Mouse (Mus musculus) forebrain, embryonic 15.5 days (tissue): ENCODE data around the gene Primpol. TPM values are rescaled to one million over a fixed set of nuclear protein-coding genes. Genes with fewer than 3 reads are reported as not detected.

Experiments
- ATAC-seq: fragments of 200-750 bp; cut with Nextera tagmentation; replicated peaks from 2 replicates; pipeline ENCODE4 v1.8.0; 2017; ENCODE audit warnings: mild to moderate bottlenecking, moderate TSS enrichment, moderate library complexity
- H3K27ac ChIP-seq: fragments of 300-500 bp; sonication (generic); replicated peaks from 2 replicates; pipeline ENCODE4 v1.5.1; 2015; ENCODE audit warnings: mild to moderate bottlenecking, inconsistent platforms
- H3K27me3 ChIP-seq: fragments of 300-500 bp; sonication (generic); 2 replicates; pipeline ENCODE4 v1.6.1; 2015; ENCODE audit warnings: inconsistent platforms
- H3K36me3 ChIP-seq: fragments of 300-500 bp; sonication (generic); 2 replicates; pipeline ENCODE4 v1.6.1; 2015; ENCODE audit warnings: mild to moderate bottlenecking, inconsistent platforms
- H3K4me1 ChIP-seq: fragments of 300-500 bp; sonication (generic); 2 replicates; pipeline ENCODE4 v1.6.1; 2015; ENCODE audit warnings: inconsistent platforms
- H3K4me2 ChIP-seq: fragments of 300-500 bp; sonication (generic); replicated peaks from 2 replicates; pipeline ENCODE4 v1.6.1; 2015; ENCODE audit warnings: mild to moderate bottlenecking, inconsistent platforms
- H3K4me3 ChIP-seq: fragments of 300-500 bp; sonication (generic); 2 replicates; pipeline ENCODE4 v1.5.1; 2015; ENCODE audit warnings: mild to moderate bottlenecking, inconsistent platforms
- H3K9ac ChIP-seq: fragments of 300-500 bp; sonication (generic); replicated peaks from 2 replicates; pipeline ENCODE4 v1.6.1; 2015; ENCODE audit warnings: mild to moderate bottlenecking, inconsistent platforms
- H3K9me3 ChIP-seq: fragments of 300-500 bp; sonication (generic); 2 replicates; pipeline ENCODE4 v1.6.1; 2016; ENCODE audit warnings: inconsistent platforms
- WGBS: fragments of 180-500 bp; shearing (Covaris S2); methylation state at CpG from one replicate; pipeline ENCODE4 v1.1.7; 2015; ENCODE audit warnings: mixed read lengths; 5-methylcytosine and 5-hydroxymethylcytosine counted together
- polyA plus RNA-seq: library from polyadenylated mRNA; unstranded; fragments of >200 nt; fragmentation: Nextera tagmentation; extraction: Ambion mirVana; gene quantifications from 2 replicates; pipeline ENCODE4 v1.2.1, GENCODE M21; 2015

The Primpol gene
- polyA plus RNA-seq, 1 experiment from 2014 or later, result 9.0 TPM

GRCm38 (mm10) chr8:46625166-46625565 lies 8.2 kb upstream of the Primpol start:
- WGBS, result 67% methylated on average over 1 of the region's 1 CpGs
- Histone ChIP-seq H3K27me3 (no peaks in the 10 kb centered on the region), H3K9me3 (no peaks in the 10 kb centered on the region), H3K4me3 (no peak overlapping the region), H3K36me3 (peaks cover 6% of the 10 kb centered on the region), H3K4me2 (no peak overlapping the region), H3K27ac (no peak overlapping the region), H3K9ac (no peak overlapping the region), H3K4me1 (peaks cover 9% of the 10 kb centered on the region)
- no peak for ATAC-seq

GRCm38 (mm10) chr8:46622446-46623270 lies 5.6 kb upstream of the Primpol start:
- WGBS, result 80% methylated on average over 9 of the region's 9 CpGs
- H3K9ac ChIP-seq, result no peak overlapping the region
- no peak for ATAC-seq

DNA sequence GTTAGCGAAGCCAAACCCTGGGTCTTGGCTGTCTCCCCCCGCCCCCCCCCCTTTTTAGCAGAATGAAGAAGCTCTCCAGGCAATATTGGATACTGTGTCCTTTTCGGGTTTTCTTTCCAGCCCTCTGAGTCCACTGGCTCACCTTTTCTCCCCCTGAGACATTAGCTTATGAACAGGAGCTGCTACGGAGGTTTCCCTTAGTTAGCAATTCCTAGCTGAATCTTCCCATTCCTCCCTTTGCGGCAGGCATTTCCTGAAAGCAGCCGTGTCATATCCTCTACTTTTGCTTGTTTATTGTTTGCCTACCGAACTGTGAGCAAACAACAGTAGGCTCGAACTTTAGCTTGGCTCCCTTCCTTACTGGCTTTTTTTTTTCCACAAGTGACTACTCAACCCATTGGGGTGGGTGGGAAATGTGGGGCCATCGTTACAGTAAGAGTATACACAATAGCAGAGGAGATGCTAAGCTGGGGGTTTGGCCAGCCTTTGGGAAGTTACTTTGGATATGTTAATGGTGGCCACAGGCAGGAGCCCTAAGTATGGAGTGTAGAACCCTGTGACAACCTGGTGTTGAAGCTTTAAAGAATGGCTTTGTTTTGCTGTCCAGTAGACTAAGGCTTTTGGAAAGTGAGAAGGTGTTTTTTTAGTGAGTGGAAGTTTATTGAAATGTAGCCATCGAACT lies 1.8 kb upstream of the Primpol start:
- Histone ChIP-seq H3K36me3 (no peaks in the 10 kb centered on the region), H3K9ac (peak overlapping the region; percentile 99), H3K4me1 (peaks cover 33% of the 10 kb centered on the region), H3K27me3 (no peaks in the 10 kb centered on the region), H3K9me3 (no peaks in the 10 kb centered on the region), H3K4me3 (peak overlapping the region; percentile 97), H3K4me2 (peak overlapping the region; percentile 75), H3K27ac (no peak overlapping the region)
- WGBS, result 1% methylated on average over 10 of the region's 10 CpGs
- ATAC-seq, result no peak

More at GRCm38 (mm10) chr8:46622446-46623270, 5.6 kb upstream of the Primpol start:
- Histone ChIP-seq H3K36me3 (no peaks in the 10 kb centered on the region), H3K4me3 (no peak overlapping the region), H3K27me3 (no peaks in the 10 kb centered on the region), H3K9me3 (no peaks in the 10 kb centered on the region), H3K4me1 (peaks cover 24% of the 10 kb centered on the region), H3K27ac (no peak overlapping the region), H3K4me2 (no peak overlapping the region)

DNA sequence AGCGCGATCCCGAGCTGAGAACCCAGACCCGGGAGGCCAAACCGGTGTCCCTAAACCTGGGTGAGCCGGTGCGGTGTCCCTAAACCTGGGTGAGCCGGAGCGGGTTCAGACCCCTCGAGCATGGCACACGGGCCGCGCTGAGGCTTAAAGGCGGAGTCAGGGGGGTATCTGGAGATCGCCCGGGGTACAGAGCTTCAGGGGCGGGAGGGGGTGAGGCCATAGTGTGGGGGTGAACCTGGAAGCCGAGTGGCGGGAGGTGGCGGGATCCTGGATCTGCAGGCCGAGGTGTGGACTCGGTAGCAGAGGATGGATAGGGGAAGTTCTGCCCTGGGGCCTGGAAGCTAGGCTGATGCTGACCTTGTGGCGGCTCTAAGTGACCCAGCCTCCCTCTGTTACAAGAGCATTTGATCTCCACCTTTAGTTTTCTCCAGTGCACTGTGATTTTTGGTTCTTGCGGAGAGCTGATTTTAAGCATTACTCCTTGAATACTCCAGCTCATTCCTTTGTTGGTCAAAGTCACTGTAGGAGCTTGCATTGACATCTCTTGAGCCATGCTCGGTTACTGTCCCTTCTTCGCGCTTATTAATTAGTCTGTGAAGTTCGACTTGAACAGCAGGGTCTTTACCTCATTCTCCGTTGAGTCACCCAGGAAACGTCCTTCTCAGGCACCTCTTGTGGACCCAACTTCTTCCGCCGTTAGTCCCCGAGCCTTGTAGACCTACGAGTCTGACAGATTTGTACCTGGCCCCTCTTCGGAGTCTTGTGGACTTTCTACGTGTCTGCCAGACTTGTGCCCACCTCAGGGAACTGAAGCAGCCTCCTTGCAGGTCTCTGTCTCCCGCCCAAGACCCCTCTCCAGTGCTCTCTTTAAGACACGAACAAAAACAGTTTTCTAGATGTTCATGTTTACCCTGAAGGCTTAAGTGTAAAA lies 943 bp upstream of the Primpol start:
- Histone ChIP-seq H3K4me1 (peaks cover 39% of the 10 kb centered on the region), H3K4me2 (peak overlapping the region; percentile 75), H3K9me3 (no peaks in the 10 kb centered on the region), H3K36me3 (no peaks in the 10 kb centered on the region), H3K27ac (peak overlapping the region; percentile 98), H3K27me3 (no peaks in the 10 kb centered on the region), H3K4me3 (peak overlapping the region; percentile 97), H3K9ac (peak overlapping the region; percentile 99)
- ATAC-seq, result no peak; the same call in 1 of the 2 replicates
- under 1% methylated on average over 38 of the region's 38 CpGs for WGBS

GRCm38 (mm10) chr8:46615936-46616335 lies 1.1 kb downstream of the Primpol start:
- H3K4me3 ChIP-seq, result peak overlapping the region; percentile 97; the same call in 1 of the 2 replicates
- H3K27ac ChIP-seq, result no peak overlapping the region
- ATAC-seq, result no peak
- H3K9ac ChIP-seq, result no peak overlapping the region
- H3K9me3 ChIP-seq, result no peaks in the 10 kb centered on the region
- H3K4me1 ChIP-seq, result peaks cover 33% of the 10 kb centered on the region
- WGBS, result 92% methylated on average over 8 of the region's 8 CpGs
- H3K27me3 ChIP-seq, result no peaks in the 10 kb centered on the region
- peak overlapping the region; percentile 75; the same call in 1 of the 2 replicates for H3K4me2 ChIP-seq
- no peaks in the 10 kb centered on the region for H3K36me3 ChIP-seq

DNA sequence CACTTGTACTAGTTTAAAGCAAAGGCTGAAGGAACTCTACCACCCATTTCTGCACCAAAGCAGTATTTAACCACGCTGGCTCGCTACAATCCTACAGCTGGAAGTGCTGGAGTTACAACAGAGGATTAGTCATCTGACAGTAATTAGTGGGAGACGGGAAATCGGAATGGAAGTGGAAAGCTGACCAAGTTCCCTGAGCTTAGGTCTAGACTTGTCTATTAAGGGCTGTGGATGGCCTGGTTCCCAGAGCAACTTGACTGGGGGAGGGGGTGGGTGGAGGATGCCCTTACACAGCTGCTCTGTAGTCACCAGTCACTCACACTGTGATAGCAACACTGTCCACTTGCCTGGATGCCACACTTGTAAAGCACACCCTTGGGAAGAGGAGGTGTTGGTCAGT lies 3.6 kb downstream of the Primpol start:
- 52% methylated on average over 4 of the region's 4 CpGs for WGBS
- H3K9me3 ChIP-seq, result no peaks in the 10 kb centered on the region
- H3K27ac ChIP-seq, result no peak overlapping the region
- no peak overlapping the region for H3K4me2 ChIP-seq
- H3K4me1 ChIP-seq, result peaks cover 15% of the 10 kb centered on the region; the same call in 1 of the 2 replicates
- no peak overlapping the region for H3K9ac ChIP-seq
- H3K36me3 ChIP-seq, result no peaks in the 10 kb centered on the region
- ATAC-seq, result no peak
- no peak overlapping the region for H3K4me3 ChIP-seq
- no peaks in the 10 kb centered on the region for H3K27me3 ChIP-seq

- Histone ChIP-seq H3K9ac (no peak overlapping the region), H3K36me3 (no peaks in the 10 kb centered on the region), H3K27me3 (no peaks in the 10 kb centered on the region), H3K9me3 (no peaks in the 10 kb centered on the region), H3K4me1 (peaks cover 15% of the 10 kb centered on the region; the same call in 1 of the 2 replicates), H3K4me2 (no peak overlapping the region), H3K27ac (no peak overlapping the region), H3K4me3 (no peak overlapping the region)
- no peak for ATAC-seq
- 85% methylated on average over 4 of the region's 4 CpGs for WGBS
Measured at GRCm38 (mm10) chr8:46612913-46613312, 4.1 kb downstream of the Primpol start.

GRCm38 (mm10) chr8:46611557-46611956 lies 5.5 kb downstream of the Primpol start:
- no peaks in the 10 kb centered on the region for H3K36me3 ChIP-seq
- no peak overlapping the region for H3K4me2 ChIP-seq
- H3K4me1 ChIP-seq, result peaks cover 13% of the 10 kb centered on the region; the same call in 1 of the 2 replicates
- H3K27me3 ChIP-seq, result no peaks in the 10 kb centered on the region
- H3K4me3 ChIP-seq, result no peak overlapping the region
- H3K9me3 ChIP-seq, result no peaks in the 10 kb centered on the region
- H3K27ac ChIP-seq, result no peak overlapping the region
- ATAC-seq, result no peak
- WGBS, result 96% methylated on average over 8 of the region's 8 CpGs
- H3K9ac ChIP-seq, result no peak overlapping the region

DNA sequence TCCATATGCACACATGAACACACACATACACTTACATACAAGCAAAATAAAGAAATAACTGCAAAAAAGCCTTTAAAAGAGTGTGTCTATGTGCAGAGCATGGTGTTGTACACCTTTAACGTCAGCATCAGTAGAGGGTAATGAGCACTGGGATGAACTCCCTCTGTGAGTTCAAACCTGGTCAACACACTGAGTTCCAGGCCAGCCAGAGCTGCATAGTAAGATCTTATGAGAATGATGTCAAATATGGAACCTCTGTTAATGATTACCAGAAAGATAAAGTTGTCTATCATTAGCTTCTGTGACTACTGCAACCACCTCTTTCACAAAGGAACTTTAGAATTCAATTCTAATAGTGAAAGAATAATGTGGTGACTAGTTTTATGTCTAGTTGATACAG lies 10.1 kb downstream of the Primpol start:
- Histone ChIP-seq H3K4me1 (no peaks in the 10 kb centered on the region), H3K36me3 (no peaks in the 10 kb centered on the region), H3K4me3 (no peak overlapping the region), H3K4me2 (no peak overlapping the region), H3K27ac (no peak overlapping the region), H3K9me3 (no peaks in the 10 kb centered on the region), H3K27me3 (no peaks in the 10 kb centered on the region), H3K9ac (no peak overlapping the region)
- WGBS, result 81% methylated on average over 1 of the region's 1 CpGs
- no peak for ATAC-seq

- Histone ChIP-seq H3K27ac (no peak overlapping the region), H3K4me3 (no peak overlapping the region), H3K36me3 (no peaks in the 10 kb centered on the region), H3K9ac (no peak overlapping the region), H3K4me2 (no peak overlapping the region), H3K9me3 (no peaks in the 10 kb centered on the region), H3K27me3 (no peaks in the 10 kb centered on the region), H3K4me1 (no peaks in the 10 kb centered on the region)
- WGBS, result 84% methylated on average over 5 of the region's 5 CpGs
- ATAC-seq, result no peak
Measured at GRCm38 (mm10) chr8:46603587-46603986, 13.4 kb downstream of the Primpol start.

DNA sequence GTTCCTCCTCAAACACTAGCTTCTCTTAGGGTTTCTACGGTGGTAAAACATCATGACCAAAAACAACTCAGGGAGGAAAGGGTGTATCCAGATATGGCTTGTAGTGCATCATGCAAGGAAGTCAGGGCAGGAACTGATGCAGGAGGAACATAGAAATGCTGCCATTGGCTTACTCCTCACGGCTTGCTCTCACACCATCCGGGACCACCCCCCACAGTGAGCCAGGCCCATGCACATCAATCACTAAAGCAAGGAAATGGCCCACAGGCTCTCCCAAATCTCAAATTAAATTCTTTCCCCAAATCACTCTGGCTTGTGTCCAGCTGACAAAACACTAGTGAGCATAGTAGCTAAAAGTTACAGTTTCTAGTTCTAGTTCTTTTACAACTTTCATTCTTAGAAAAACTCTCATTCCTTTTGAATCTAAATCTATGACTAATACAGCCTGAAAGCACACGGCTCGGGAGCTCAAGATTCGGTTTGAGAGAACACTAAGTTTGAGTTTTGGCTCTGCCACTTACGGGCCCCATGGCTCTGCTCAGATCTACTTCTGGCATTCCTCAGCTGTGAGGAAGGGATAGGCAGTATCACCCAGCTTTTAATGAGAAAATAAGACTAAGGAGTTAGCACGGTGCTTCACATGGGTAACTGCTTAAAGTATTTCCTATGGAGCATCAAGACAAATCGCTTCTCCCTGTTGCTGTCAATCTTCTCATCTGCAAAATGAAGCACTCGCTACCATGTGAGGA lies 15.9 kb downstream of the Primpol start:
- Histone ChIP-seq H3K27me3 (no peaks in the 10 kb centered on the region), H3K4me2 (no peak overlapping the region), H3K4me3 (no peak overlapping the region), H3K9me3 (no peaks in the 10 kb centered on the region), H3K4me1 (no peaks in the 10 kb centered on the region), H3K9ac (no peak overlapping the region), H3K36me3 (no peaks in the 10 kb centered on the region), H3K27ac (no peak overlapping the region)
- no peak for ATAC-seq
- WGBS, result 72% methylated on average over 10 of the region's 10 CpGs
